Mouse (Mus musculus): ENCODE results near the gene Il22ra1. TPM values are rescaled to one million over a fixed set of nuclear protein-coding genes. Genes with fewer than 3 reads are reported as not detected.
A peak's percentile ranks its signal among the peaks of the same experiment; 100 is the strongest.

Il22ra1 gene
- polyA plus RNA-seq (2015; fragmentation: Nextera tagmentation; extraction: Ambion mirVana): not detected in 2 replicates

DNA sequence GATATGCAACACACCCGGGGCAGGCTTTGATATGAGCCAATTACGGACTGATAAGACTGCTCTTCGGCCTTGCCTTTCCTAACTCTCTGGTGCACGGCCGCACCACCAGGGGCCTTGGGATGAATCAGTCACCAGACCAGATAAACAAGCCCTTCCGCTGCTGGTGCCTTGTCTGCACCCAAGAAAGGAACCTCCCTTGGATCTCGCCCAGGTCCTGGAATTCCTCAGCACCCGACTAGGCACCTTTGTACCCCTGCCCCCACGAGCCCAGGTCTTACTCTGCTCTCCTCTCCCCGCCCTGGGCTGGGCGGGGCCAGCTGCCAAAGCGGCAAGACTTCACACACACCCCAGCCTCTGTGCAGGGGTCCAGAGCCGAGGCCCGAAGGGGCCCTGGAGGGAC is at the start of gene Il22ra1:
Gene Il22ra1, plus strand, starts transcription at position 356 of the 400 bp plus-strand sequence.
- Histone ChIP-seq H3K27me3 (peaks cover 10% of the 10 kb centered on the region; the same call in 1 of the 2 replicates), H3K9ac (no peak within 1 kb of the TSS), H3K27ac (no peak within 1 kb of the TSS), H3K4me2 (no peak within 1 kb of the TSS), H3K36me3 (no peaks in the 10 kb centered on the region), H3K9me3 (no peaks in the 10 kb centered on the region), H3K4me1 (replicated peaks) (no peaks in the 10 kb centered on the region), H3K4me3 (no peak within 1 kb of the TSS)
- WGBS: 59% methylated on average over 14 of the region's 14 CpGs
- ATAC-seq (ENCODE audit: low FRiP score): no peak

DNA sequence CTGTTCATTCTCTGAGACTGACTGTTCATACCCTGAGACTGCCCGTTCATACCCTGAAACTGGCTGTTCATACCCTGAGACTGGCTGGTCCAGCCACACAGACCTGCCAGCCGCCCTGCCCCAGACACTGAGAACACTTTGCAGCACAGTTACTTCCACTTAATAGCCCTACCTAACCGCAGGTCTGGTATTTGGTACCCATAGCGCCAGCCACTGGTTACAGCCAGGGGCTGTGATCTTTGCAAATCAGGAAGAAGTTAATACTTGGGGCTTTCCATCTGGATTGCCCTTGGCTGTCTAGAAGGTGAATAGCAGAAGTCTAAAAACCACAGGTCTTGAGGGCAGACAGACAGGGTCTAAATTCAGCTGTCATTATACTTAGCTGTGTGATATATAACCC is 48.7 kb upstream of the Il22ra1 start:
- 83% methylated on average over 4 of the region's 4 CpGs for WGBS
- no peak for ATAC-seq (ENCODE audit: low FRiP score)
- no peak overlapping the region for H3K27ac ChIP-seq

DNA sequence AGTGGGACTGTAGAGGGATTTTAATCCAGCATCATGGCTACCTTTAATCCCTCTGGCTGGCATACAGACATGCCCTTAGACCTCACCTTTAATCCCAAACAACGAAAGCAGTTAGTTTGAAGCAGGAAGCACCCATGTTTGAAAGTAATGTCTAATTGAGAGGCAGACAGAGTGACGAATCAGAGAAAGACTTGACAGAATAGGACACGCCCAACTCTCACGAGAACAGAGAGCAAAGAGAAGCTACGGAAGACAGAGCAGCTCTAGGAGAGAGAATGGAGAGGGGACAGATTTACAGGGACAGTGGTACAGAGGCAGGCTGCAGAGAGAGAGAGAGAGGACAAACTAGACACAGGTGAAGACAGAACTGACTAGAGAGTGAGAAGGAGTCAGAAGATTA is 46.2 kb upstream of the Il22ra1 start:
- peaks cover 12% of the 10 kb centered on the region for H3K4me1 ChIP-seq (replicated peaks)
- H3K27ac ChIP-seq: no peak overlapping the region
- no peaks in the 10 kb centered on the region for H3K36me3 ChIP-seq
- peaks cover 39% of the 10 kb centered on the region for H3K27me3 ChIP-seq
- H3K9ac ChIP-seq: no peak overlapping the region
- H3K4me2 ChIP-seq: no peak overlapping the region
- WGBS: 74% methylated on average over 5 of the region's 5 CpGs
- no peaks in the 10 kb centered on the region for H3K9me3 ChIP-seq
- H3K4me3 ChIP-seq: no peak overlapping the region
- ATAC-seq (ENCODE audit: low FRiP score): no peak

More for the DNA sequence above, 48.7 kb upstream of the Il22ra1 start:
- Histone ChIP-seq H3K36me3 (no peaks in the 10 kb centered on the region), H3K9ac (no peak overlapping the region), H3K4me2 (no peak overlapping the region), H3K27me3 (peaks cover 14% of the 10 kb centered on the region), H3K4me1 (replicated peaks) (no peaks in the 10 kb centered on the region), H3K4me3 (no peak overlapping the region), H3K9me3 (no peaks in the 10 kb centered on the region)

DNA sequence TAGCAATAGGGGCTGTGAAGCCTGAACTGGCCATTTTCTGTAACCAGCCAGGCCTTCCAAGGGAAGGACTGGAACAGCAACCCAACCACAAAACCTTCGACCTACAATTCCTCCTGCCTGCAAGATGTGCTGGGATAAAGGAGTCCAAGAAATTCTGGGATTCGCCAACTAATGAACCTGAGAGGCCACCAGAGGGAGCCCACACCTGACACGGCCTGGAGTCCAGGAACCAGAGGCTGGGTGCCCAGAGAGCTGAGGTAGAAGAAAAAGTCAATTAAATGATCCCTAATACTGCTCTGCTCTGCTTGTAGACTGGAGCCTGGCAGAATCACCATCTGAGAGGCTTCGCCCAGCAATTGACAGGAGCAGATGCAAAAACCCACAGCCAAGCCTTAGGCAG is 44.4 kb upstream of the Il22ra1 start:
- WGBS: 27% methylated on average over 4 of the region's 4 CpGs
- H3K27me3 ChIP-seq: peaks cover 56% of the 10 kb centered on the region
- no peak overlapping the region for H3K9ac ChIP-seq
- ATAC-seq (ENCODE audit: low FRiP score): no peak
- peaks cover 13% of the 10 kb centered on the region for H3K4me1 ChIP-seq (replicated peaks)
- no peak overlapping the region for H3K27ac ChIP-seq
- H3K36me3 ChIP-seq: no peaks in the 10 kb centered on the region
- H3K4me2 ChIP-seq: no peak overlapping the region
- H3K4me3 ChIP-seq: no peak overlapping the region
- H3K9me3 ChIP-seq: no peaks in the 10 kb centered on the region

DNA sequence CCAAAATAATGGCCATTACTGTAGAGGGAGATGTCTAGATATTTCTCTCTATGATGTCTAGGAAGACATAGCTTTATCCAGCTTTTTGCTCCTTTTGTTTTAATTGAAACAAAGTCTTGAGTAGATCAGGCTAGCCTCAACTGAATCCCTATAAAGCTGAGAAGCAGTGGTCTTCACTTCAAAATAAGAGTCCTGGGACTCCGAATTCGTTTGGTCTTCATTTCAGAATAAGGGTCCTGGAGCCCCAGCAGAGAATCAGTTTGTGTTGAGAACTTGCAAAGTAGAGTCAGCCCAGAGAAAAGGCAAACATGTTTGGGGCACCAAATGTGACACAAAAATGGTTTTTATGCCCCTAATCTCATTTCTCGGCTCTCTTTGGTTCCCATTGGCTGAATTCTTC is 43.2 kb upstream of the Il22ra1 start:
- Histone ChIP-seq H3K4me2 (no peak overlapping the region), H3K27me3 (peaks cover 68% of the 10 kb centered on the region), H3K27ac (no peak overlapping the region), H3K9ac (no peak overlapping the region), H3K4me1 (replicated peaks) (peaks cover 13% of the 10 kb centered on the region), H3K9me3 (no peaks in the 10 kb centered on the region), H3K36me3 (no peaks in the 10 kb centered on the region), H3K4me3 (no peak overlapping the region)
- no peak for ATAC-seq (ENCODE audit: low FRiP score)
- 37% methylated on average over 3 of the region's 3 CpGs for WGBS

DNA sequence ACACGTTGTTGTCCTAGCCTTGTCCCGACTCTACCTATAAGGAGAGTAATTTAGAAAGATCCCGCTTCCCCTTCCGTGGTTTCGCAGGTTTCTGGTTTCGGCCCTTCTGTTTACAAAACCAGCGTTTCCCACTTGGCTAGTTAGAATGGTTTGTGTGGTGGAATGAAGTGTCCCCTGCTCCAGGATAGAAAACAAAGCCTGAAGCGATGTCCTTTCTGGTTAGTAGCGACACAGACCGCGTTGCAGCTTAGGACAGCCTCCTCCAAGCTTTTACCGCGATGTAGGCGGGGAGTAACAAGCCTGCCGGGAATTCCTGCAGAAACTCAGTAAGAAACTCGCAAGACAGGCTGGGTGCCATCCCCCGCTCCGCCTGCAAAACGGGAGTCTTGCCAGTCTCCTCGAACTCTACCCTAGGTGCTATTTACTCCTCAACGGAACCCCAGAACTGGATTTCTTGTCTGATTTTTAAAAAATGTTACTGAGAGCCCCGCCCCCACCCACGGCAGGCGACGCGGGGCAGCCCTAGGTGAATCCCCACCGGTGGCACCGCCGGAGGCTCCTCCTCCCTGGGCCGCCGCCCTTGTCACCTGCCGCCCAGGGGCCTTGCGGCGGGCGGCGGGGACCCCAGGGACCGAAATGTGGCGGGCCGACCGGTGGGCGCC is 41.9 kb upstream of the Il22ra1 start, which contains the start of gene Ifnlr1:
Gene Ifnlr1, plus strand, starts transcription at position 382 of the 662 bp plus-strand sequence.
- Histone ChIP-seq H3K9ac (peak within 1 kb of the TSS; percentile 68), H3K4me2 (peak within 1 kb of the TSS; percentile 88), H3K4me3 (peak within 1 kb of the TSS; percentile 49), H3K27ac (no peak within 1 kb of the TSS), H3K9me3 (no peaks in the 10 kb centered on the region), H3K27me3 (peaks cover 72% of the 10 kb centered on the region), H3K4me1 (replicated peaks) (peaks cover 13% of the 10 kb centered on the region), H3K36me3 (no peaks in the 10 kb centered on the region)
- 1% methylated on average over 41 of the region's 41 CpGs for WGBS
- ATAC-seq (ENCODE audit: low FRiP score): no peak

DNA sequence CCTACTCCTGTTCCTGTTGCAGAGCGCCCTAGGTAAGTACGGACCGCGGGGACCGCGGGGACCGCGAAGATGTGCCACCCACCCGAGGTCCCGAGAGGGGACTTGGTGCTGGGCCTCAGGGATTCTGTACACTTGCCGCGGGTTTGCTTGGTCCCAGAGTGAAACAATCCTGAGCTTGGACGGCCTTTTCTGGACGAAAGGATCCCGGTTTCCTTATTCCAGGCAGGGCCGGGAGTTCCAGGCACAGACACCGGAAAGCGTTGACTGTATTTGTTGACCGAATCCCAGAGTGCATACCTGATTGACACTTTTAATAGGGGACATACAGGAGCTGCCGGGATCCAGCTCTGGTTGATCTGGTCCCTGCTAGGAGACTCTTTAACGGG is 41.4 kb upstream of the Il22ra1 start:
- Histone ChIP-seq H3K9me3 (no peaks in the 10 kb centered on the region), H3K4me2 (peak overlapping the region; percentile 88), H3K4me1 (replicated peaks) (peaks cover 13% of the 10 kb centered on the region), H3K27ac (no peak overlapping the region), H3K36me3 (no peaks in the 10 kb centered on the region), H3K4me3 (peak overlapping the region; percentile 49), H3K27me3 (peaks cover 68% of the 10 kb centered on the region), H3K9ac (peak overlapping the region; percentile 68)
- ATAC-seq (ENCODE audit: low FRiP score): no peak
- under 1% methylated on average over 21 of the region's 21 CpGs for WGBS

DNA sequence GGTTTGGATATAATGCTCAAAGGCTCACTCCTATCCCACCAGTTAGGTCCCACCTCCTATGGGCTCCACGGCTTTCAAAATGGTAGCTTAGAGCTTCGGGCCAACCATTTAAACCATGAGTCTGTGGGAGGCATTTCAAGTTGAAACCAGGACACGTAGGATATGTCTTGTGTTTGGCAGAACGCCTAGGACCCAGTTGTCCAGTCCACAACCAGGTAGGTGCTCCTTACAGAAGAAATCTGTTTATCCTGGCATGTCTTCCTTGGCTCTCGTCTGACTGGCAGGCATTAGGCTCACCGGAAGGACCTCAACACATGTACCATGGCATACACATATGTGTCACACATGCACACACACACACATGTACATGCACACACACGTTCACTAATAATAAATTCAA is 38.2 kb upstream of the Il22ra1 start:
- H3K4me3 ChIP-seq: no peak overlapping the region
- peaks cover 13% of the 10 kb centered on the region for H3K4me1 ChIP-seq (replicated peaks)
- ATAC-seq (ENCODE audit: low FRiP score): no peak
- H3K9me3 ChIP-seq: no peaks in the 10 kb centered on the region
- peaks cover 57% of the 10 kb centered on the region for H3K27me3 ChIP-seq
- WGBS: 92% methylated on average over 7 of the region's 7 CpGs
- no peak overlapping the region for H3K27ac ChIP-seq
- no peak overlapping the region for H3K4me2 ChIP-seq
- H3K36me3 ChIP-seq: no peaks in the 10 kb centered on the region
- H3K9ac ChIP-seq: no peak overlapping the region

DNA sequence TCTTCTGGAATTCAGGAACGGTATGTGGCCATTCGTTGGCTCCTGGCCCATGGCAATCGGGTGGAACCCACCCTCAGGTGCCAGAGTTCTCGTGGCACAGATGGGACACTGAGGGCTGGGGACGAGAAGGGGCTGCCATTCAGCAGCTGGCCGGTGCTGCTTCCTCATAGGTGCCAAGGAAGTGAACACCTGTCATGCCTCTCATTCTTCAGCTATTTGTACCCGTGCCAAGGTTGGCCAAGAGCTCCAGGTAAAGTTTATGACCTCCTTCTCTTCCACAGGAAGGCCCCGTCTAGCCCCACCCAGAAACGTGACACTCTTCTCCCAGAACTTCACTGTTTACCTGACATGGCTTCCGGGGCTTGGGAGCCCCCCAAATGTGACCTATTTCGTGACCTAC is 37.7 kb upstream of the Il22ra1 start:
- ATAC-seq (ENCODE audit: low FRiP score): no peak
- H3K9me3 ChIP-seq: no peaks in the 10 kb centered on the region
- H3K9ac ChIP-seq: no peak overlapping the region
- peaks cover 53% of the 10 kb centered on the region for H3K27me3 ChIP-seq
- H3K4me2 ChIP-seq: no peak overlapping the region
- H3K4me1 ChIP-seq (replicated peaks): peaks cover 13% of the 10 kb centered on the region
- 87% methylated on average over 11 of the region's 11 CpGs for WGBS
- no peaks in the 10 kb centered on the region for H3K36me3 ChIP-seq
- H3K4me3 ChIP-seq: no peak overlapping the region
- H3K27ac ChIP-seq: no peak overlapping the region

DNA sequence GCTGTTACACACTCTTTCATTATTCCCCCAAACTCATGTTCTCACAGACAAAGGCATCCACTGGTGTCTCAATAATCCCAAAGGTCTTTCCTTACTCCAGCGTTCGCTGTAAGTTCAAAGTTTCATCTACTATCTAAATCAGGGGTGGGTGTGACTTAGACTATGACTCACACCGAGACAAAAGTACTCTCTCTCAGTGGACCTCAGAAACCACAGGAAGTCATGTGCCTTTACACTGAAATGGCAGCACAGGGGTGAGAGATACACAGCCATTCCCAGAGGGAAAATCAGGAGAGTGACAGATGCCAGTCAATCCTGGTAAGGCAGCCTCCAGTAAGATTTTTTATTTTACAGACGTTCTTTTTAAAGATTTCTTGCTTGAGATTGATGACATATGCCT is 35.1 kb upstream of the Il22ra1 start:
- Histone ChIP-seq H3K27me3 (peaks cover 26% of the 10 kb centered on the region), H3K36me3 (no peaks in the 10 kb centered on the region), H3K4me3 (no peak overlapping the region), H3K4me2 (no peak overlapping the region), H3K4me1 (replicated peaks) (no peaks in the 10 kb centered on the region), H3K9ac (no peak overlapping the region), H3K27ac (no peak overlapping the region), H3K9me3 (0 out of 2 replicates have a peak, but pooled peaks cover 4% of the 10 kb centered on the region)
- no peak for ATAC-seq (ENCODE audit: low FRiP score)
- WGBS: 83% methylated on average over 4 of the region's 4 CpGs

DNA sequence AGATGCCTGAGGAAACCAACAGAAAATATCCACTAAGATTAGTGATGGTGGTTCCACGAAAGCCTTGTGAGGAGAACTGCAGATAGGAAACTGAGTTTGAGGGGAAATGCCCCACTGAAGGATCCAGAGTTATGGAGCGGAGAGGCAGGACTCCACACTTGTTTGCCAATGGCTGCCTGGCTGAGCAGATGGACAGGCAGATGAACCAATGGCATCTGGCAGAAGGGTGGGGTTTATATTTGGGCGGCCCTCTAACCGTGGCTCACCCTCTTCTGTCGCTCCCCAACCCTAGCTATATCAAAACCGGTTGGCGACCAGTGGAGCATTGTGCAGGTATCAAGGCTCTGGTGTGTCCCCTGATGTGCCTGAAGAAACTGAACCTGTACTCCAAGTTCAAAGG is 29.5 kb upstream of the Il22ra1 start:
- Histone ChIP-seq H3K9me3 (0 out of 2 replicates have a peak, but pooled peaks cover 5% of the 10 kb centered on the region), H3K27ac (no peak overlapping the region), H3K27me3 (0 out of 2 replicates have a peak, but pooled peaks cover 4% of the 10 kb centered on the region), H3K4me3 (0 out of 2 replicates have a peak overlapping the region, but pooled peaks have one; percentile 16), H3K36me3 (no peaks in the 10 kb centered on the region), H3K4me1 (replicated peaks) (no peaks in the 10 kb centered on the region), H3K4me2 (no peak overlapping the region; the same call in 1 of the 2 replicates), H3K9ac (no peak overlapping the region)
- 85% methylated on average over 7 of the region's 7 CpGs for WGBS
- no peak for ATAC-seq (ENCODE audit: low FRiP score)

DNA sequence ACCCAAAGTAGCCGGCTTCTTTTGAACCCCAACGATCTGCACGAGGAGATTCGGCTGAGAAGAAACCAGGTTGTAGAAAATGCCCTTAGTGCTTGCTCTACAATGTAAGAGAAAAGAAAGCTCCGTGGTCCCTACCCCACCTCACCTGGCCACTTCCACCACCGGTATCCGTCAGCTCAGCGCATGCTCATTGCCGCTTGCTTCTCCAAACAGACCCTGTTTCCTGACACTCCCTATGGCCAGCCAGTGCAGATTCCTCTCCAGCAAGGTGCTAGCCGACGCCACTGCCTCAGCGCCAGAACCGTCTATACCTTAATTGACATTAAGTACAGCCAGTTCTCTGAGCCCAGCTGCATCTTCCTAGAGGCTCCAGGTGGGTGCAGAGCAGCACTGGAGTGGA is 24.5 kb upstream of the Il22ra1 start:
- H3K9ac ChIP-seq: no peak overlapping the region
- no peak overlapping the region for H3K4me2 ChIP-seq
- ATAC-seq (ENCODE audit: low FRiP score): no peak
- 82% methylated on average over 13 of the region's 13 CpGs for WGBS
- H3K27me3 ChIP-seq: no peaks in the 10 kb centered on the region
- H3K4me1 ChIP-seq (replicated peaks): peaks cover 6% of the 10 kb centered on the region; the same call in 1 of the 2 replicates
- no peaks in the 10 kb centered on the region for H3K36me3 ChIP-seq
- no peaks in the 10 kb centered on the region for H3K9me3 ChIP-seq
- H3K4me3 ChIP-seq: no peak overlapping the region
- H3K27ac ChIP-seq: no peak overlapping the region

DNA sequence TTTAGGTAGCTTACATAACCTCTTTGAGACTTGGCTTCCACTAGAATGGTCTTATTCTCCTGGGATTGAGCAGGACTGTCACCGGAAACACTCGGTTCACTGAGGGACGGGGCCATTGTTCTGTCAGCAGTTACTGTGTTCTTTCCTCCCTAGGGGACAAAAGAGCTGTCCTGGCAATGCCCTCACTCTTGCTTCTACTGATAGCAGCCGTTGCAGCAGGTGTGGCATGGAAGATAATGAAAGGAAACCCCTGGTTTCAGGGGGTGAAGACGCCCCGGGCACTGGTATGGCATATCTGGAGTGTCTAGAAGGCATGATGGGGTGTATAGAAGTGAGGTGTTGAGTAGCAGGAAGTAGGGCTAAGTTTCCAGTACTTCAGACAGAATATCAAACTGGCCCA is 24.0 kb upstream of the Il22ra1 start:
- no peak overlapping the region for H3K4me2 ChIP-seq
- 38% methylated on average over 6 of the region's 6 CpGs for WGBS
- no peaks in the 10 kb centered on the region for H3K9me3 ChIP-seq
- no peaks in the 10 kb centered on the region for H3K36me3 ChIP-seq
- H3K27me3 ChIP-seq: no peaks in the 10 kb centered on the region
- H3K4me1 ChIP-seq (replicated peaks): peaks cover 6% of the 10 kb centered on the region; the same call in 1 of the 2 replicates
- H3K27ac ChIP-seq: no peak overlapping the region
- H3K4me3 ChIP-seq: no peak overlapping the region
- ATAC-seq (ENCODE audit: low FRiP score): no peak
- no peak overlapping the region for H3K9ac ChIP-seq
